Mouse (Mus musculus) stomach, embryonic 14.5 days (tissue): ENCODE data around the gene Nsun4. TPM values are rescaled to one million over a fixed set of nuclear protein-coding genes. Genes with fewer than 3 reads are reported as not detected.

Experiments
- ATAC-seq: fragments of 200-750 bp; cut with Nextera tagmentation; 2 replicates; pipeline ENCODE4 v1.8.0; 2017; ENCODE audit warnings: low read depth, moderate TSS enrichment; ENCODE audit not compliant: insufficient number of reproducible peaks, insufficient read depth, low FRiP score
- H3K27ac ChIP-seq: fragments of 300-500 bp; sonication (generic); 2 replicates; pipeline ENCODE4 v1.5.1; 2014; ENCODE audit warnings: mild to moderate bottlenecking, low read length, moderate library complexity, mixed read lengths
- H3K27me3 ChIP-seq: fragments of 300-500 bp; sonication (generic); 2 replicates; pipeline ENCODE4 v1.6.1; 2014; ENCODE audit warnings: low read length, control low read depth, mixed read lengths; ENCODE audit not compliant: control insufficient read depth, insufficient read depth
- H3K36me3 ChIP-seq: fragments of 300-500 bp; sonication (generic); 2 replicates; pipeline ENCODE4 v1.6.1; 2014; ENCODE audit warnings: mild to moderate bottlenecking, control low read depth, low read length, moderate library complexity, mixed read lengths; ENCODE audit not compliant: control insufficient read depth, insufficient read depth
- H3K4me1 ChIP-seq: fragments of 300-500 bp; sonication (generic); 2 replicates; pipeline ENCODE4 v1.6.1; 2014; ENCODE audit warnings: low read length, control low read depth, mixed read lengths; ENCODE audit not compliant: control insufficient read depth, insufficient read depth
- H3K4me2 ChIP-seq: fragments of 300-500 bp; sonication (generic); replicated peaks from 2 replicates; pipeline ENCODE4 v1.6.1; 2014; ENCODE audit warnings: low read depth, low read length, control low read depth
- H3K4me3 ChIP-seq: fragments of 300-500 bp; sonication (generic); 2 replicates; pipeline ENCODE4 v1.5.1; 2014; ENCODE audit warnings: low read depth, low read length, control low read depth
- H3K9ac ChIP-seq: fragments of 300-500 bp; sonication (generic); replicated peaks from 2 replicates; pipeline ENCODE4 v1.6.1; 2014; ENCODE audit warnings: low read depth, mild to moderate bottlenecking, control low read depth, low read length, moderate library complexity, mixed read lengths
- H3K9me3 ChIP-seq: fragments of 300-500 bp; sonication (generic); 2 replicates; pipeline ENCODE4 v1.6.1; 2016; ENCODE audit warnings: low read depth, low read length, control low read depth; ENCODE audit not compliant: control insufficient read depth
- WGBS: fragments of 180-500 bp; shearing (Covaris S2); extraction: QIAGEN DNeasy Blood & Tissue Kit; methylation state at CpG from one replicate; pipeline ENCODE4 v1.1.7; 2014; 5-methylcytosine and 5-hydroxymethylcytosine counted together
- polyA plus RNA-seq: library from polyadenylated mRNA; unstranded; fragments of >200 nt; fragmentation: Nextera tagmentation; extraction: Ambion mirVana; gene quantifications from 2 replicates; pipeline ENCODE4 v1.2.1, GENCODE M21; 2014

Nsun4 gene
- polyA plus RNA-seq, 1 experiment from 2014 or later = 22.3 TPM

GRCm38 (mm10) chr4:116001206-116001605 is 52.5 kb downstream of the Nsun4 start:
- no peak for ATAC-seq
- WGBS = 68% methylated on average over 4 of the region's 4 CpGs

GRCm38 (mm10) chr4:116000671-116001070 is 53.0 kb downstream of the Nsun4 start:
- Histone ChIP-seq H3K27me3 (no peaks in the 10 kb centered on the region), H3K27ac (no peak overlapping the region), H3K36me3 (no peaks in the 10 kb centered on the region), H3K4me2 (no peak overlapping the region), H3K9ac (no peak overlapping the region), H3K4me3 (no peak overlapping the region), H3K9me3 (no peaks in the 10 kb centered on the region), H3K4me1 (no peaks in the 10 kb centered on the region)
- ATAC-seq = no peak
- WGBS = 45% methylated on average over 6 of the region's 6 CpGs

More at GRCm38 (mm10) chr4:116001206-116001605, 52.5 kb downstream of the Nsun4 start:
- no peaks in the 10 kb centered on the region for H3K27me3 ChIP-seq
- H3K4me2 ChIP-seq = no peak overlapping the region
- H3K9me3 ChIP-seq = no peaks in the 10 kb centered on the region
- no peak overlapping the region for H3K27ac ChIP-seq
- no peak overlapping the region for H3K9ac ChIP-seq
- H3K4me3 ChIP-seq = no peak overlapping the region
- H3K36me3 ChIP-seq = no peaks in the 10 kb centered on the region
- H3K4me1 ChIP-seq = no peaks in the 10 kb centered on the region

GRCm38 (mm10) chr4:115996729-115997128 is 56.9 kb downstream of the Nsun4 start:
- Histone ChIP-seq H3K4me2 (no peak overlapping the region), H3K27ac (no peak overlapping the region), H3K9ac (no peak overlapping the region), H3K27me3 (no peaks in the 10 kb centered on the region), H3K4me3 (no peak overlapping the region), H3K4me1 (no peaks in the 10 kb centered on the region), H3K36me3 (no peaks in the 10 kb centered on the region), H3K9me3 (no peaks in the 10 kb centered on the region)
- WGBS = 58% methylated on average over 4 of the region's 4 CpGs
- no peak for ATAC-seq

GRCm38 (mm10) chr4:115995376-115995730 is 58.3 kb downstream of the Nsun4 start:
- H3K9ac ChIP-seq = no peak overlapping the region
- H3K27me3 ChIP-seq = no peaks in the 10 kb centered on the region
- H3K4me3 ChIP-seq = no peak overlapping the region
- ATAC-seq = no peak
- no peak overlapping the region for H3K27ac ChIP-seq
- no peak overlapping the region for H3K4me2 ChIP-seq
- H3K9me3 ChIP-seq = no peaks in the 10 kb centered on the region
- no peaks in the 10 kb centered on the region for H3K36me3 ChIP-seq
- no peaks in the 10 kb centered on the region for H3K4me1 ChIP-seq
- 63% methylated on average over 2 of the region's 2 CpGs for WGBS

GRCm38 (mm10) chr4:115994662-115995375 is 58.9 kb downstream of the Nsun4 start:
- Histone ChIP-seq H3K4me1 (no peaks in the 10 kb centered on the region), H3K9me3 (no peaks in the 10 kb centered on the region), H3K27me3 (no peaks in the 10 kb centered on the region), H3K27ac (no peak overlapping the region), H3K9ac (no peak overlapping the region), H3K4me2 (no peak overlapping the region), H3K36me3 (no peaks in the 10 kb centered on the region), H3K4me3 (no peak overlapping the region)
- no peak for ATAC-seq
- 83% methylated on average over 16 of the region's 16 CpGs for WGBS

- H3K4me1 ChIP-seq = no peaks in the 10 kb centered on the region
- no peak overlapping the region for H3K9ac ChIP-seq
- no peak overlapping the region for H3K4me2 ChIP-seq
- H3K9me3 ChIP-seq = no peaks in the 10 kb centered on the region
- no peaks in the 10 kb centered on the region for H3K27me3 ChIP-seq
- H3K4me3 ChIP-seq = no peak overlapping the region
- no peak for ATAC-seq
- H3K27ac ChIP-seq = no peak overlapping the region
- H3K36me3 ChIP-seq = no peaks in the 10 kb centered on the region
- WGBS = 71% methylated on average over 7 of the region's 7 CpGs
These were observed 64.3 kb downstream of the Nsun4 start for GRCm38 (mm10) chr4:115989382-115989781.

GRCm38 (mm10) chr4:115987858-115988530 is 65.7 kb downstream of the Nsun4 start:
- H3K4me3 ChIP-seq = no peak overlapping the region
- ATAC-seq = no peak
- H3K27me3 ChIP-seq = no peaks in the 10 kb centered on the region
- no peak overlapping the region for H3K4me2 ChIP-seq
- H3K9me3 ChIP-seq = no peaks in the 10 kb centered on the region
- WGBS = 70% methylated on average over 5 of the region's 5 CpGs
- no peak overlapping the region for H3K9ac ChIP-seq
- no peaks in the 10 kb centered on the region for H3K4me1 ChIP-seq
- no peaks in the 10 kb centered on the region for H3K36me3 ChIP-seq
- H3K27ac ChIP-seq = no peak overlapping the region

- H3K27ac ChIP-seq = no peak overlapping the region
- ATAC-seq = no peak
- no peak overlapping the region for H3K9ac ChIP-seq
- H3K9me3 ChIP-seq = no peaks in the 10 kb centered on the region
- WGBS = 76% methylated on average over 1 of the region's 1 CpGs
- no peaks in the 10 kb centered on the region for H3K36me3 ChIP-seq
- H3K4me2 ChIP-seq = no peak overlapping the region
- H3K4me1 ChIP-seq = no peaks in the 10 kb centered on the region
- H3K27me3 ChIP-seq = no peaks in the 10 kb centered on the region
- H3K4me3 ChIP-seq = no peak overlapping the region
These were observed 66.2 kb downstream of the Nsun4 start for GRCm38 (mm10) chr4:115987436-115987835.
